Mouse (Mus musculus) embryo, embryonic 9.5 days (tissue): Measurements from ENCODE around the gene Gpr15.

Source experiments
- DNase-seq: peaks from one replicate; pipeline ENCODE4 v3.0.0-alpha.2; 2017; ENCODE audit errors: extremely low spot score

Gene Gpr15

GRCm38 (mm10) chr16:58702329-58702932 lies 16.4 kb downstream of the Gpr15 start:
- DNase-seq, result no peak

- DNase-seq, result no peak
Observed at GRCm38 (mm10) chr16:58701779-58702178, 17.1 kb downstream of the Gpr15 start.

- DNase-seq, result no peak
Observed at GRCm38 (mm10) chr16:58700816-58701424, 17.9 kb downstream of the Gpr15 start.

- no peak for DNase-seq
Observed at GRCm38 (mm10) chr16:58700174-58700573, 18.7 kb downstream of the Gpr15 start.

- no peak for DNase-seq
Observed at GRCm38 (mm10) chr16:58697261-58697660, 21.6 kb downstream of the Gpr15 start.

- DNase-seq, result no peak
Observed at GRCm38 (mm10) chr16:58696796-58697195, 22.1 kb downstream of the Gpr15 start.

- DNase-seq, result no peak
Observed at GRCm38 (mm10) chr16:58694091-58694490, 24.8 kb downstream of the Gpr15 start.

- DNase-seq, result no peak
Observed at GRCm38 (mm10) chr16:58690322-58690732, 28.5 kb downstream of the Gpr15 start.

GRCm38 (mm10) chr16:58689555-58690169 lies 29.2 kb downstream of the Gpr15 start:
- DNase-seq, result no peak

- no peak for DNase-seq
Observed at GRCm38 (mm10) chr16:58688534-58688933, 30.3 kb downstream of the Gpr15 start.

GRCm38 (mm10) chr16:58685548-58686537 lies 33.0 kb downstream of the Gpr15 start:
- DNase-seq, result no peak

GRCm38 (mm10) chr16:58684537-58684936 lies 34.3 kb downstream of the Gpr15 start:
- no peak for DNase-seq

GRCm38 (mm10) chr16:58683911-58684310 lies 35.0 kb downstream of the Gpr15 start:
- DNase-seq, result no peak

- no peak for DNase-seq
Observed at GRCm38 (mm10) chr16:58682870-58683269, 36.0 kb downstream of the Gpr15 start.

- DNase-seq, result no peak
Observed at GRCm38 (mm10) chr16:58682046-58682445, 36.8 kb downstream of the Gpr15 start.

GRCm38 (mm10) chr16:58678660-58679059 lies 40.2 kb downstream of the Gpr15 start:
- DNase-seq, result no peak

GRCm38 (mm10) chr16:58677491-58677890 lies 41.4 kb downstream of the Gpr15 start:
- no peak for DNase-seq

GRCm38 (mm10) chr16:58676633-58677032 lies 42.2 kb downstream of the Gpr15 start:
- DNase-seq, result no peak

- no peak for DNase-seq
Observed at GRCm38 (mm10) chr16:58676156-58676555, 42.7 kb downstream of the Gpr15 start.

GRCm38 (mm10) chr16:58675256-58675655 lies 43.6 kb downstream of the Gpr15 start:
- DNase-seq, result no peak

GRCm38 (mm10) chr16:58673811-58674410 lies 45.0 kb downstream of the Gpr15 start:
- DNase-seq, result no peak

- no peak for DNase-seq
Observed at GRCm38 (mm10) chr16:58672396-58672795, 46.5 kb downstream of the Gpr15 start.
